Mouse (Mus musculus): ENCODE results near the gene Gm30083. TPM values are rescaled to one million over a fixed set of nuclear protein-coding genes. Genes with fewer than 3 reads are reported as not detected.

Gm30083 gene
- polyA plus RNA-seq, 1 experiment from 2014 or later: not detected

GRCm38 (mm10) chr14:33997427-33997826 lies 17.6 kb downstream of the Gm30083 start:
- no peak overlapping the region for H3K9ac ChIP-seq
- no peaks in the 10 kb centered on the region for H3K27me3 ChIP-seq
- H3K4me1 ChIP-seq: no peaks in the 10 kb centered on the region; the same call in 1 of the 2 replicates
- WGBS: 75% methylated on average over 6 of the region's 6 CpGs
- no peaks in the 10 kb centered on the region for H3K36me3 ChIP-seq (ENCODE audit: poor library complexity, severe bottlenecking)
- H3K4me2 ChIP-seq: no peak overlapping the region
- no peak for ATAC-seq
- no peaks in the 10 kb centered on the region for H3K9me3 ChIP-seq (replicated peaks)
- no peak overlapping the region for H3K27ac ChIP-seq
- no peak overlapping the region for H3K4me3 ChIP-seq

- 88% methylated on average over 6 of the region's 6 CpGs for WGBS
- no peaks in the 10 kb centered on the region for H3K36me3 ChIP-seq (ENCODE audit: poor library complexity, severe bottlenecking)
- H3K4me3 ChIP-seq: no peak overlapping the region
- H3K9ac ChIP-seq: no peak overlapping the region
- H3K27ac ChIP-seq: no peak overlapping the region
- no peak for ATAC-seq
- H3K9me3 ChIP-seq (replicated peaks): no peaks in the 10 kb centered on the region
- H3K4me1 ChIP-seq: no peaks in the 10 kb centered on the region; the same call in 1 of the 2 replicates
- no peaks in the 10 kb centered on the region for H3K27me3 ChIP-seq
- H3K4me2 ChIP-seq: no peak overlapping the region
Observed at GRCm38 (mm10) chr14:33993521-33994289, 21.3 kb downstream of the Gm30083 start.

GRCm38 (mm10) chr14:33993051-33993450 lies 21.9 kb downstream of the Gm30083 start:
- Histone ChIP-seq H3K27ac (no peak overlapping the region), H3K36me3 (ENCODE audit: poor library complexity, severe bottlenecking) (no peaks in the 10 kb centered on the region), H3K9me3 (replicated peaks) (no peaks in the 10 kb centered on the region), H3K4me1 (no peaks in the 10 kb centered on the region; the same call in 1 of the 2 replicates), H3K9ac (no peak overlapping the region), H3K4me2 (no peak overlapping the region), H3K27me3 (no peaks in the 10 kb centered on the region), H3K4me3 (no peak overlapping the region)
- ATAC-seq: no peak
- 93% methylated on average over 9 of the region's 9 CpGs for WGBS

GRCm38 (mm10) chr14:33991971-33992370 lies 23.0 kb downstream of the Gm30083 start:
- Histone ChIP-seq H3K36me3 (ENCODE audit: poor library complexity, severe bottlenecking) (no peaks in the 10 kb centered on the region), H3K9me3 (replicated peaks) (no peaks in the 10 kb centered on the region), H3K4me1 (no peaks in the 10 kb centered on the region; the same call in 1 of the 2 replicates), H3K27ac (no peak overlapping the region), H3K4me2 (no peak overlapping the region), H3K9ac (no peak overlapping the region), H3K4me3 (no peak overlapping the region), H3K27me3 (no peaks in the 10 kb centered on the region)
- no peak for ATAC-seq
- WGBS: 84% methylated on average over 4 of the region's 4 CpGs

- Histone ChIP-seq H3K4me2 (no peak overlapping the region), H3K4me1 (no peaks in the 10 kb centered on the region), H3K27me3 (no peaks in the 10 kb centered on the region), H3K9ac (no peak overlapping the region), H3K4me3 (no peak overlapping the region), H3K36me3 (ENCODE audit: poor library complexity, severe bottlenecking) (no peaks in the 10 kb centered on the region), H3K9me3 (replicated peaks) (no peaks in the 10 kb centered on the region), H3K27ac (no peak overlapping the region)
- ATAC-seq: no peak
- 44% methylated on average over 3 of the region's 3 CpGs for WGBS
Observed at GRCm38 (mm10) chr14:33989201-33989600, 25.8 kb downstream of the Gm30083 start.

GRCm38 (mm10) chr14:33978604-33979059 lies 36.4 kb downstream of the Gm30083 start, which contains the start of gene Zfp488:
Gene Zfp488, minus strand, starts transcription at chr14:33978764.
- peak; percentile 63; the same call in 1 of the 2 replicates for ATAC-seq
- H3K4me1 ChIP-seq: peaks cover 10% of the 10 kb centered on the region
- 3% methylated on average over 25 of the region's 25 CpGs for WGBS
- H3K9ac ChIP-seq: peak within 1 kb of the TSS; percentile 44
- H3K36me3 ChIP-seq (ENCODE audit: poor library complexity, severe bottlenecking): no peaks in the 10 kb centered on the region
- peak within 1 kb of the TSS; percentile 71 for H3K4me2 ChIP-seq
- no peaks in the 10 kb centered on the region for H3K9me3 ChIP-seq (replicated peaks)
- no peak within 1 kb of the TSS for H3K27ac ChIP-seq
- peak within 1 kb of the TSS; percentile 39 for H3K4me3 ChIP-seq
- peaks cover 3% of the 10 kb centered on the region; the same call in 1 of the 2 replicates for H3K27me3 ChIP-seq

- no peaks in the 10 kb centered on the region for H3K9me3 ChIP-seq (replicated peaks)
- H3K36me3 ChIP-seq (ENCODE audit: poor library complexity, severe bottlenecking): no peaks in the 10 kb centered on the region
- H3K27ac ChIP-seq: no peak overlapping the region
- no peak overlapping the region for H3K4me3 ChIP-seq
- no peak overlapping the region for H3K4me2 ChIP-seq
- peaks cover 10% of the 10 kb centered on the region for H3K4me1 ChIP-seq
- H3K9ac ChIP-seq: no peak overlapping the region
- WGBS: 39% methylated on average over 7 of the region's 7 CpGs
- H3K27me3 ChIP-seq: peaks cover 3% of the 10 kb centered on the region; the same call in 1 of the 2 replicates
- no peak for ATAC-seq
Observed at GRCm38 (mm10) chr14:33977748-33978147, 37.2 kb downstream of the Gm30083 start.

DNA sequence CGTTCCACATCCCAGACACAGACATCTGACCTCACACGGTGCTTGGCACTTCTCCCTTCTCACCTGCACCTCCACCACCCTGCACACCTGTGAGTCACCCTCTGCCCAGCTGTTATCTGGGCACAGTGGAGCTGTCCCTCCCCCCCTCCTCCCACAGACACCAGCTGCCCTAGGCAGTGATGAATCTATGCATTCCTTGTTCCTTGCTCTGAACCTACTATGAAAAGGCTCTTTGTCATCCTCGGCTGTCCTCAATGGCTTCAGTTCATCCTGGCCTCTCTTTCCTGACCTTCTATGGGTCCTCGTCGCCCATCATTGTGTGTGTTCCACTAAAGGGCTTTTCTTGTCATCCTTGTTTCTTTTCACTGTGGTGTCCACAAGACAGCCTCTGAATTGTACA lies 40.2 kb downstream of the Gm30083 start:
- no peaks in the 10 kb centered on the region for H3K36me3 ChIP-seq (ENCODE audit: poor library complexity, severe bottlenecking)
- 71% methylated on average over 5 of the region's 5 CpGs for WGBS
- no peak overlapping the region for H3K4me2 ChIP-seq
- H3K4me3 ChIP-seq: no peak overlapping the region
- H3K9me3 ChIP-seq (replicated peaks): no peaks in the 10 kb centered on the region
- H3K4me1 ChIP-seq: peaks cover 10% of the 10 kb centered on the region
- H3K27me3 ChIP-seq: peaks cover 3% of the 10 kb centered on the region; the same call in 1 of the 2 replicates
- no peak for ATAC-seq
- no peak overlapping the region for H3K9ac ChIP-seq
- no peak overlapping the region for H3K27ac ChIP-seq

GRCm38 (mm10) chr14:33972679-33973078 lies 42.3 kb downstream of the Gm30083 start:
- WGBS: 46% methylated on average over 7 of the region's 7 CpGs
- no peak overlapping the region for H3K4me2 ChIP-seq

DNA sequence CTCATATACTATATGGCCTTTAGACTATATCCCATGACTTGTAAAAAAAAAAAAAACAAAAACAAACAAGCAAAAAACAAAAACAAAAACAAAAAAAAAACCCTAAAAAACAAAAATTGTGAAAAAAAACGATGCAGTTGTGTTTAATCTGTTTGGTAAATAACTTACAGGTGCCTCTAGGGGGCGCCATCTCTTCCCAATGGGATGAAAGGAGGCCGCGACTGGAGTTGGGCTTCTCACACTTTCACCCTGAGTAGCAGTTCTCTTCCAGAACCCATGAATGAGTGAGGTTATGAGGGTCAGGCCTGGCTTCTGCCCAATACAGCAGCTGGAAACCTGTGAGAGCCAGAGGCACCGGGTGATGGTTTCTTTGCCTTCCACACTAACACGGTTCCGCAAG lies 49.3 kb downstream of the Gm30083 start:
- no peak for ATAC-seq
- Histone ChIP-seq H3K27ac (no peak overlapping the region), H3K27me3 (no peaks in the 10 kb centered on the region), H3K4me1 (no peaks in the 10 kb centered on the region), H3K4me3 (no peak overlapping the region), H3K4me2 (no peak overlapping the region), H3K9ac (no peak overlapping the region), H3K9me3 (replicated peaks) (no peaks in the 10 kb centered on the region), H3K36me3 (ENCODE audit: poor library complexity, severe bottlenecking) (no peaks in the 10 kb centered on the region)
- WGBS: 75% methylated on average over 7 of the region's 7 CpGs

More at GRCm38 (mm10) chr14:33972679-33973078, 42.3 kb downstream of the Gm30083 start:
- Histone ChIP-seq H3K4me1 (no peaks in the 10 kb centered on the region), H3K27ac (no peak overlapping the region), H3K9me3 (replicated peaks) (no peaks in the 10 kb centered on the region), H3K27me3 (no peaks in the 10 kb centered on the region), H3K9ac (no peak overlapping the region), H3K4me3 (no peak overlapping the region), H3K36me3 (ENCODE audit: poor library complexity, severe bottlenecking) (no peaks in the 10 kb centered on the region)
- no peak for ATAC-seq

GRCm38 (mm10) chr14:33959341-33959740 lies 55.6 kb downstream of the Gm30083 start:
- Histone ChIP-seq H3K27me3 (no peaks in the 10 kb centered on the region), H3K27ac (no peak overlapping the region), H3K9me3 (replicated peaks) (no peaks in the 10 kb centered on the region), H3K4me3 (no peak overlapping the region), H3K36me3 (ENCODE audit: poor library complexity, severe bottlenecking) (no peaks in the 10 kb centered on the region), H3K9ac (no peak overlapping the region), H3K4me2 (no peak overlapping the region), H3K4me1 (no peaks in the 10 kb centered on the region)
- 0 out of 2 replicates have a peak, but pooled peaks have one; percentile 41 for ATAC-seq
- 15% methylated on average over 9 of the region's 9 CpGs for WGBS

DNA sequence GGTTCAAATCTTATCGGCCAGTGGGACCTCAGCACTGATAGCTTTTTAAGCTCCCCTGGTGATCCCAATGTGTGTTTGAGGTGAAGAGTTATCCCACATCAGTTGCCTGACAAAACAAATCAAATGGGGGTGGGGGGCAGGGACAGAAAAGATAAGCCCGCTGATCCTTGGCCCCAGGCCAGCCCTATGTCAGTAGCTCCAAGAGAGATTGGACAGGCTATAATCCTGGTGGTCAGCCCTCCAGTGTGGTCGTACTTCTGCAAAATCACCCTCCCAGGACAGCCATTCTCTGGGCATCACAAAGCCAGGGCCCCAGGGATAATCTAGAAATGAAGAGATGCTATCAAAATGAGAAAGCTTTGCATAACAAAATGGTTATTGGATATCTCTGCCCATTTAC lies 56.1 kb downstream of the Gm30083 start:
- Histone ChIP-seq H3K4me3 (no peak overlapping the region), H3K4me1 (no peaks in the 10 kb centered on the region), H3K36me3 (ENCODE audit: poor library complexity, severe bottlenecking) (no peaks in the 10 kb centered on the region), H3K9me3 (replicated peaks) (no peaks in the 10 kb centered on the region), H3K9ac (no peak overlapping the region), H3K4me2 (no peak overlapping the region), H3K27me3 (no peaks in the 10 kb centered on the region), H3K27ac (no peak overlapping the region)
- 69% methylated on average over 3 of the region's 3 CpGs for WGBS
- no peak for ATAC-seq
